Mouse (Mus musculus) liver, adult (tissue): ENCODE measurements around the gene Sorbs2.

ENCODE experiments used
- GATA4 ChIP-seq: IDR thresholded peaks from 2 replicates; pipeline ENCODE4 v1.6.1; 2014; ENCODE audit warnings: mild to moderate bottlenecking, low read length; ENCODE audit not compliant: insufficient replicate concordance

The Sorbs2 gene

DNA sequence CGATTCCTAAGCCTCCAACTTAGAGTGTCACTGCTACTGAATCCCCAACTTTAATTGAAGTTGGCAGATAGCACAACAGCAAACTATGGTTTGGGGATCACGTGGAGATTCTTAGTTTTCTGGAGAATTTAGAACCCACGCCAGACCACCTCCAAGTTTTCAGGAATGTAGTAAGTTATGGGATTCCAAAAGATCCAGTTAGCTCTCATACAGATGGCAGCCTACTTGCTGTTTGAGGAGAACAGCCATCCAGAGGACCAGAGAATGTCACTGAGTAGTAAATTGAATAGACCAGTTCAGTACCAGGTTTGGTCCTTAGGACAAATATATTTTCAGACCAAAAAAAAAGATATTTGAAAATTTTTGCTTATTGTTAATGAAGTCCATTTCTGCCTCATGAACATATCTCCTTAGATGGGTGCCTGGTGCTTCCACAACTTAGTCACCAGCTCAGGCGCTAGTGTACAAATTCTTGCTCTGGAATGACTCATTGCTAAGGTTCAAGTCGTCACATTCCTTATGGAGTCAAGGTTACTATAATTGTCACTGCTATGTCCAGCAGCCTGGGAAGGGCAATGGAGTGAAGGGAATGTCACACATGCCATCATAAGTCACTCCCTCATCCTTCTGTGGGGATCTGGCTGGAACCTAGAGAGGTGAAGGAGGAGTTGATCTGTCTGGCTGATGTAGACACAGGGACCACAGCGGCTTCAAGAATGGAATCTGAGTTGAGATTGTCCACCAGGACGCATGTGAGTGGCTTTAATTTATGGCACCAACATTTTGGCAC, 90.2 kb downstream of the Sorbs2 start:
- no peak for TF ChIP-seq GATA4

DNA sequence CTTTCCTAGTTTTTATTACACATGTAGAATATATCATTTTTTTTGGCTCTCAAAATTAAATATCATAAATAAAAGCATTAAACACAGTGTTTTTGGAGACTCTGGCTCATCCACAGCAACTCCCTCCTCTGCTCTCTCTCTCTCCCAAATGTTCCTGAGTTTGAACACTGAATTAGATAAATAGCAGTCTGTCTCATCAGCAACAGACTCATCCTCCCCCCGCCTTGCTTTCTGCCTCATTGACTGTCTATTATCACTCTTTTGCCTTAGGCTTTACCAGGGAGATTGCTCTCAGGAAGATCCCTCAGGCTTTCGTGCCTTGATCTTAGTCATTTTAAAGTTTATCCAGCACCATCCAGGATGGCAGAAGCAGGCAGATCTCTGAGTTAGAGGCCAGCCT, 91.3 kb downstream of the Sorbs2 start:
- no peak for TF ChIP-seq GATA4

DNA sequence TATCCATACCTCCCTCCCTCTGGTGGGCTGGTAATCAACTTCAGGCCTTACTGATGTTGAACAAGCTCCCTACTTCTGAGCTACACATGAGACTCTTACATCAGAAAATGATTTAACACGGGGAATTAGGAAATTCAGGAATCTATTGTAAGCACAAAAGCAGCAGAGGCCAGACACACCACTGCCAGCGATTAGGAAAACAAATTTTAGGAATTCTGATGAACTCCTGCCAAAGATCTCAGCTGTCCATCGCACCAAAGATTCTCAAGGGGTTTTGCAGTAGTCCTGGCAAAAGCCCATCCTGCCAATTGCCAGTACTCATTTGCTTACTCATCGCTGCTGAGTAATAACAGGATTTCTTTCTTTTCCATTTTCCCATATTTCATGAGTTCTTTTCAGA, 94.4 kb downstream of the Sorbs2 start:
- no peak for TF ChIP-seq GATA4

DNA sequence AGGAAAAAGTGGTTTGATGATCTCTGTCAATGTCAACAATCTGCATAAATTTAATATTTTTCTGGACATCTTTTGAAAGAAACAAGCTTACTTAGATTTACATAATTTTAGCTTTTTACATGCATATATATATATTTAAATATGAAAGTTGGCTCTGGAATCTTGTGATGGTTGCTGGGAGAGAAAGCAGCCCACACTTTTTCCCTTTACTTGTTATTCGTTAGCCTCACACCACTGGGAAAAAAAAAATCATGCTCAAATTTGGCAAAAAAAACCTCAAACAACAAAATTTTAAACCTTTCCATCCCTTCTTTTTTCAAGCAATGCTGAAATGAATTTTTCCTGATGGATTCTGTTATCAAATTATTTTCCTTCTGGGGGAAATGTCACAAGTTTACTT, 97.8 kb downstream of the Sorbs2 start:
- TF ChIP-seq GATA4: no peak

DNA sequence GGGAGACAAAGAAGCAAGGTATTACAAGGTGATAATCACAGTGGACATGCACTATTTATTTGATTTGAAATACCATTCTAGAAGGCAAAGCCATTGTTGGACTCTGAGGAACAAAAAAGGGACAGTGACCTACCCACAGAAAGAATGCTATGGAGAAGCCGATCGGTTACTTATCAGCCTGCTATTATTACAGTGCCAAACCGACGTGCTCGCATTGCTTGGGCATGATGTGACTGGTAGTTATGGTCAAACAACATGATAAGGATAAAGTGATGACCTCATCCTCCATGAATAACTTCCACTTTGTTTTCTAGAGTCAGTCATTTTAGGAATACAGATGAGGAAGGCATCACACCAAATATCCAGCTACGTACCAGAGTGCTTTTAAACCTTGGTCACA, 99.4 kb downstream of the Sorbs2 start:
- TF ChIP-seq GATA4: no peak

DNA sequence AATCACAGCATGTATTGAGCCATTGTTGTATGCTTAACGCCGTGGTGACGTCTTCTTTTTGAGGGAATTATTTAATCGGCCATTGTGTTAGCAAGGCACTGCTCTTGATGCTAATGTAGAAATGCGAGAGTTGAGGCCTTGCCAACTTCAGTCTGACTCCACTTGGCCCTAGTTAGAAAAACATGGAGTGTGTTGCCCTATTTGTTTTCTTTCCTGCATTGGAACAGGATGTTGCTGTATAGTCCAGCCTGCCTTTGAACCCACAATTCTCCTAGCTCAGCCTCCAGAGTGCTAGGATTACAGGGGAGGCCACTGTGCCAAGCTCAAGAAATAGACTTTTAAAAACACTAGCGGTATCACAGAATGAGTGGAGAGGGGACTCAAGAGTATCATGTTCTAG, 100.8 kb downstream of the Sorbs2 start:
- TF ChIP-seq GATA4: no peak

DNA sequence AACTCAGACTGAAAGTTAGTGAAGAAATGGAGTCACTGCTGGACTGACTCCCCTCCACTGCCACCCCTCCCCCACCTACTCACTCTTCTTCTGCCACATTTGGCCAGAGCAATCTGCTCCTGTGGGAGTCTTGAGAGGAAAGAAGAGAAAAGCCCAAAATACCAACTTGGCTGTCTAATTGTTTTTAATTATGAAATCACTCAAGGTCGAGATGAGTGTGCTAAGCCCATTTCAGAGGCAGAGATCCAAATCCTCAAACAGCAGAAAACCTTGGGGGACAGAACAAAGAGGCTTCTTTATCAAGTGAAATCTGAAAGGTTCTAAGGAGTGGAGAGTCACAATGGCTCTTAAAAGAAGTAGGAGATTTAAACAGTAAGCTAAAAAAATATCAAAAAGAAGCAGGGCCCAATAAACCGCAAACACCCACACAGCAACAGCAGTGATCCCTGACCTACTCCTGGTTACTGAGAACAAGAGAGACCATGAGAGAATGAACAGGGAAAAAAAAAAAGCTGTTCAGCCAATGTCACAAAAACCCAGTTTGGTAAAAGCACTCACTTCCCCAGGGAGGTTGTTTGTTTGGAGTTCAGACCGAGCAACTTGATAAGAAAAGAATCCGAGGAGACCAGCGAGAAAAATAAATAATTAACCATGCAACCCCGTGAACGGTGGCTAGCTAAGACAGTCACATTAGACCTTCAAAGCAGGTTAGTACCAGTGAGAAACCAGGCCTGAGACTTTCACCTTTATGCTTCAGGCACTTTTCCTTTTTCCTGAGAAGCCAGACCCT, 103.0 kb downstream of the Sorbs2 start:
- TF ChIP-seq GATA4: peak; percentile 59; the same call in 1 of the 2 replicates

DNA sequence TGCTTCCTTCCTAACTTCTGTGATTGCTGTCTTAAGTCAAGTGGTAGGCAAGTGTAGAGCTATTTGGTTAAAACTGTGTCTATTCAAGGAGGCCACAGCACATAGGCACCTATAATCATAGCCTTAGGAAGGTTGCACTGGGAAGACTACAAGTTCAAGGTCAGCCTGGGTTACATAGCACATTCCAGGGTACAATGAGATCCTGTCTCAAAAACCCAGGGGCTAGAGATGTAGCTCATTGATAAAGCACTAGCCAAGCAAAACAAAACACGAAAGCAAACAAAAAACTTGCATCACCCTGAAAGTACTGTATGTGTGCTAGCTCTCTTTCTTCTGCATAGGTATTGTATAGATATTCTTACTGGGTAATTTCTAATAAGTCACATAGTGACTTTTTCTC, 103.7 kb downstream of the Sorbs2 start:
- peak; percentile 93 for TF ChIP-seq GATA4

DNA sequence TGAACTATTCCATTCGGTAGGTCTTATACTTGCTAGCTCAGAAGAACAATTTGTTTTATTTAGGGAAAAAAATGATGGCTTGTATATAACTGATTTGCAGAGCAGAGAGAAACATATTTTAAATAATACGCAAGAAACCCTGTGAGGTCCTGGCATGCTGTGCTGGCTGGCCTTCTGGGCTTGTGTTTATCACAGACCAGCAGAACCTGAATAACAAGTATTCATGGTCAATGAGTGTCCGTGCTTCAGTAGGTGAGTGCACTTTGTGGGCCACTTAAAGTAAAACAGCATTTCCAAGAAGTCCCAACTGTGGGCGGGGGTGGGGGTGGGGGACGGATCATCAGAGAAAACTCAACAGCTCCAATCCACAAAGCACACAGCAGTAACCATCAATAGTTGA, 107.0 kb downstream of the Sorbs2 start:
- TF ChIP-seq GATA4: no peak

DNA sequence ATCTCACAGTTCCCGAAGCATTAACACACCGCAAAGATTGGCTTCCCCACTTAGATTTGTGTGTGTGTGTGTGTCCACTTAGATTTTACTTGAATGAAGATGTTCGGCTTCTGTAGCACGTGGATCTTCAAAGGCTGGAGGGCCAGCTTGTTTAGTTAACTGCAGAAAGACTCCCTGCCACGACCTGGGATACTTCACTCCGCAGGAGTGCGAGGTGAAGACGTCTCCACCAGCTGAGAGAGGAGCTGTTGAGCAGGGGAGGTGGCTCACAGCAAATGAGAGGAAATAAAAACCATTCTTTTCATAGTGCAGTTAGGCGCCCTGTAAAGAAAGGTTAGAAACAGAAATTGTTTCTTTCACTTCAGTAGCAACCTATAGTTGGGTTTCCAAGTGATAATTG, 107.5 kb downstream of the Sorbs2 start:
- no peak for TF ChIP-seq GATA4

DNA sequence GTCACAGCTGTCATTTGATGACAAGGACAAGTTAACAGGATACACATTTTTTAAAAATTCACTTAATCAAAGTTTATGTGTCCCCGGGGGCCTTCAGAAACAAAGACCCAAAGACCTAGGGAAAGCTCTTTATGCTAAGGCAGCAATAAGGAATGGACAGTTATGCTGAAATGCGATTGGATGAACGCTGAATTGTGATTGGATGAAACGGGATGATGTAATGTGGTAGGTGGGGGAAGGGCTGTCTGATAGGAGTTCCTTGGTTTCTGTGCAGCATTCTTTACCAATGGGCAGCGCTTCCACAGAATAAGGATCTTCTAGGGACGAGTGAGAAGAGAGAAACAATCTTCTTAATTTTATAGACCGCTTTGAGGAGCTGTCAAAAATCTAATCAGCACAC, 108.0 kb downstream of the Sorbs2 start:
- TF ChIP-seq GATA4: no peak

DNA sequence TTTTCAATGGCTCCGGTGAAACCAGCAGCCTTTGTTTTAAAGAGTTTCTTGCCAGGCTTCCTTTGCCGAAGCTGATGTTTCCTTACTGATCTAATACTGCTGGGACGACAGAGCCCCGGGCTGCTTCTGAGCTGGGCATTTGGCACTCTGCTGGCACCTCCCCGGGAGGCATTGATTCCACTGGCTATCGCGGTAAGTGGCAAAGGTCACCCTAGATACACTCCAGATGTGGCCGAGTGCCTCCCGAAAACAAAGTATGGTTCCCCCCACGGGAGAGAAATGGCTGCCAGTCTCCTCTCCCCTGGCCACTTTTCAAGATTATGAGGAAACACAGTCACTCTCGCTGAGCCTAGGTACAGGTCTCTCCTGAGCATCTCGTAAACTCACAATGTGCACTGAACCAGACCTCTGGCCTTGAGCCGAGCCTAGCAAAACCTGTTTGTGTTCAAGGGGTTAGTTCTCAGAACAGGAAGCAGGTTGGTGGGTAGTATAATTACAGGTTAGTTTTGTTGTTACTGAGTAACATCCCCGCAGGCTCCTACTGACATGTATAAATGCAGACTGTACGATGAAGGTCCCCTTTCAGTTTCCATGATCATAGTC, 114.1 kb downstream of the Sorbs2 start:
- peak; percentile 73; the same call in 1 of the 2 replicates for TF ChIP-seq GATA4

DNA sequence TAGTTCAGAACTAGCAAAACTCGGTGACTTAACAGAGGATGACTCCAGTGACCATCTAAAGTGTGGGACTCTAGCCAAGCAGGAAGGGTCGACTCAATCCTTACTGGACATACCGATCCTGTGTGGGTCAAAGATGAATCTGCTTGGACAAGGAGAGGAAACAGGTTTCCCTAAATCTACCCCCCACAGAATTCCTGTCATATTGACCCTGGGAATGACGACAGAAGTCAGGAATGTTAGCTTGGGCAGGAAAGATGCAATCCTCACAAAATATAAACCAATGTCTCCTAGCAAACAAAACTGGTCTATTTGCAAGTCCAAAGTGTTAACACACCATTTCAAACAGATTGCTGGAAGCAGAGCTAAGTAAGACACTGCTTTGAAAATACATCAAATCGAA, 118.8 kb downstream of the Sorbs2 start:
- TF ChIP-seq GATA4: no peak

DNA sequence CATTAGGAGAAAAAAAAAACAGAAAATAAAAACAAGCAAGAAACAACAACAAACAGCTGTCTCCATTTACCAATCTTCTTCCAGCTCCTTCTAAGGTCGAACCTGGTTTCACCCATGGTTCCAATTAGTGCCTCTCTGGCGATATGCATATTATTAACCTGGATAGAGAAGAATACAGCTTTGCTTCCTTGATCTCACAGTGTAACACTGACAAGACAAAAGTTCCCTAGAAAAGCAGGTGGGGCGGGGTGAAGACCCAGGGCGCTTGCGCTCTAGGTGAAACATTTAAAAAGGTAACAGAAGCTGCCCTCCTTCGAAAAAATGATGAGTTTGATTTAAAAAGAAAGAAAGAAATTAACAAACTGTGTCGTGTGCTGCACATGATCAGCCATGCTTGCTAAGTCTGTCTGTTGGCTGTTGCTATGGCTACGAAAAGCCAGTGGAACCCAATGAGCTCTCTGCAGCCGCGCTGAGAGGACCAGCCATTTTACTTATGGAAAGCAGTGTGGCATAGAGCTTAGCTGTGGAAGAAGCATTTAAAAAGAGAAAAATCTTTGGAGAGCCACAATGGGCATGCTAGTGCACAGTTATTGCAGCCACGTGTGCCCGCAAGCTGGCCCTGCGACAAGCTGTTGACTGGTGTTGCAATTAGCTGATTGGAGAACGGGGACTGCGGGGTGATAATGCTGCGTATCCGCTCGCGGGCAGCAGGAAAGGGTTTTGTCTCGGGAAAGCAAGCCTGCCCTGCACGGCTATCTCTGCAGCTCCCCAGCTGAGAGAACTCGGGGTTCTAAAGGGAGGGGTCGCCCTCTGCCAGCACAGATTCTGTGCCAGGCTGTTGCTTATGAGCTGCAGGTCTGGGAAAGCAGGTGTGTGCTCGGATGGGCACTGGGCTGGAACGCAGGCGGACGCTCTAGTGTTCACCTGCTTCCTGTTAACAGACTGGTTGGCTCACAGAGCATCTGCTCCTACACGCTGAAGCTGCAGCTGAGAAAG, 120.0 kb downstream of the Sorbs2 start:
- TF ChIP-seq GATA4: peak; percentile 6; the same call in 1 of the 2 replicates

DNA sequence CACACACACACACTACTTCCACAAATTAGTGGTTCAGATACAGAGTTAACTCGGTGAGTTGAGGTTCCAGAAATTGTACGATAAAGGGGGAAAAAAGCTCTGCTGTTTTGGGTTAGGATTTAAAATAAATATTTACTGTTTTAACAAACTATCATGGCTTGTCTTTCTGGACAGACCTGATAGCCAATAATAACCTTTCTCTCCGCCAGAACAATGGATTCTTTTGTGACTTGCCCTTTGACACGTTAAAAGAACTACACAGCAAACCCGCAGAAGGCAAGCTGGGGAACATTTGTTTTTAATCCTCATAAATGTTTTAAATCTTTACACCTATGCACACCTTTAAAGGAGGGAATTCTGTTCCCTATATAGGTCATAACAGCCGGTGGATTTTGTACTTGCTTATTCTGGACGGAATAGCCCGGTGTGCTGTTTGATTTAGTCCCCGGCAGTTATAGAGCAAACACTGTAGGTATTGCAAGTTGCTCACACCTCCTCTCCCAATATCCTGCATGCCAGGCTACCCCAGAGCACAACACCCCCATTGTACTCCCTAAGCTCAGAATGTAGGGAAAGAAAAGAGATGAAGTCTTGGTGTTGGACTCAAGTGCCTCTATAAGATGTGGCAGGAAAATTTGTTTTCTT, 121.0 kb downstream of the Sorbs2 start:
- TF ChIP-seq GATA4: no peak

DNA sequence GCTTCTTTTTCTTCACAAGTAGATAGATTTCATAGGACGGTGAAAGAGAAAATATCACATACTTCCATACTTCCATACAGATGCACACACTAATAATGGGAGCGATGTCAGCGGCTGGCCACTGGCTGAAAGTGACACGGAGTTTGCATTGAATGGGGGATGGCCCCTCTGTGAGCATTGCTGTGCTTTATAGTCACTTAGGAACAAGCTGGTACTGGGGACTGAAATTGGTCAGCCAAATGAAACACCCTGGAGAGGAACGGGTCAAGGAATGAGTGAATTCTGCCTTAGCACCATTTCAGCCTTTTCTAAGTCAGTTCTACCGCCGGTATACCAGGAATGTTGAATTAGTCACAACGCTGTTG, 121.5 kb downstream of the Sorbs2 start:
- TF ChIP-seq GATA4: no peak
